Mouse (Mus musculus) adrenal gland, postnatal 10 days (tissue): ENCODE results near the gene Gmpr. TPM values are rescaled to one million over a fixed set of nuclear protein-coding genes. Genes with fewer than 3 reads are reported as not detected.

Experiments used
- DNase-seq: peaks from one replicate; pipeline ENCODE4 v3.0.0; 2021; ENCODE audit warnings: mixed read lengths
- total RNA-seq, 2 experiments: library from RNA; stranded (reverse); gene quantifications; 2 replicates each; pipeline ENCODE4 v1.2.3; 2021

The Gmpr gene
- total RNA-seq, 2 experiments from 2014 or later, result 118 to 230 TPM

DNA sequence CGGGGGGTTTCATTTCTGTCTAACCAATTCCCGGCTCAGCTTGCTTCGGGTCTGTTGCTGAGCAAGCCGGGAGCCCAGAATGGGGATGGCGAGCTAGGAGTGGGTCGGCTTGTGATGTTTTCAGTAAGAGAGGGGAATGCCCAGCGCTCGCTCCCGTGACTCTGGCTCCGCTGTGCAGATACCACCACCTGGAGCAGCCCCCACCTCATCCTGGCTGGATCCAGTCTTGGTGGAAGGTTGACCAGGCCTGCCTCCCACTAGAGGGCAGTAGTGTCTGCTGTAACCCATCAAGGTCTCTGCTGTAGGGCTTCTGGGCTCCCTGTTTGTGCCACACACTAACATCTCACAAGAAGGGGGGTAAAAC lies 31.9 kb downstream of the Gmpr start:
- peak; percentile 84 for DNase-seq

- DNase-seq, result no peak
Observed at GRCm38 (mm10) chr13:45545974-45546373, 38.7 kb downstream of the Gmpr start.

GRCm38 (mm10) chr13:45546946-45547345 lies 39.7 kb downstream of the Gmpr start:
- DNase-seq, result no peak

DNA sequence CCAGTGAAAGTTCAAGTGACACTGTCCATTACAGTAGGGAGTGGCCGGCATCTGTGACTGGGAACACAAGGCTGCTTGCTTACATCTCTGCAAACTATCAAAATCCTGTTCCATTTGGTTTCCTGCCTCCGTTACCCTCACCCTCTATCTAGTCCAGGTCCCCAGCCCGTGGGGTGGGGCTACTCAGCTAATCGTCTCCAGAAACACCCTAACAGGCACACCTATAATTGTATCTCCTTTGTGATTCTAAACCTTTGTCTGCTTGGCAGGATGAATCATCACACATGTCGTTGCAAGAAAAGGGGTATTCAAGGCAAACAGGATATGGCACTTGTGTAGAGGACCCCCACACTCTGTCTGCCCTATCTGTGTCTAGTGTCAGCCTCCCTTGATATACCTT lies 40.3 kb downstream of the Gmpr start:
- DNase-seq, result no peak

DNA sequence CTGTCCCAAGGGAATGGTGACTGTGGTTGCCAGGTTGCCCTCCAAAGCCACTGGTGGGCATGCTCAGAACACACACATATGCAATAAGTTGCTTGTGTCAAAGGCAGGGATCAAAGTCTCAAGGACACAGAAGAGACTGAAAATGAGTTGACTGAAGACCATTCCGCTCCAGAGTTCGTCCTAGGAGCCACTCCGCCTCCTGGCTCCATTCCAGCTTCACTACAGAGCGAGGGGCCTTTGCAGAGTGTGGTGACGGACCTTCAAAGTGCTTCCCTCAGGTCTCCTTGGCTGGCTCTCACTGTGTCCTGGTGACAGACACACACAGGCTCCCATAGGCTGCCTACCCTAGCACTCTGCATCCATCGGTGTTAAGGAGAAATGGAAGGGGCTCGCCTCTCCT lies 46.4 kb downstream of the Gmpr start:
- DNase-seq, result peak; percentile 44

- no peak for DNase-seq
Observed at GRCm38 (mm10) chr13:45558367-45558766, 51.1 kb downstream of the Gmpr start.

- DNase-seq, result no peak
Observed at GRCm38 (mm10) chr13:45559258-45559657, 52.0 kb downstream of the Gmpr start.

- DNase-seq, result no peak
Observed at GRCm38 (mm10) chr13:45560543-45560942, 53.3 kb downstream of the Gmpr start.

DNA sequence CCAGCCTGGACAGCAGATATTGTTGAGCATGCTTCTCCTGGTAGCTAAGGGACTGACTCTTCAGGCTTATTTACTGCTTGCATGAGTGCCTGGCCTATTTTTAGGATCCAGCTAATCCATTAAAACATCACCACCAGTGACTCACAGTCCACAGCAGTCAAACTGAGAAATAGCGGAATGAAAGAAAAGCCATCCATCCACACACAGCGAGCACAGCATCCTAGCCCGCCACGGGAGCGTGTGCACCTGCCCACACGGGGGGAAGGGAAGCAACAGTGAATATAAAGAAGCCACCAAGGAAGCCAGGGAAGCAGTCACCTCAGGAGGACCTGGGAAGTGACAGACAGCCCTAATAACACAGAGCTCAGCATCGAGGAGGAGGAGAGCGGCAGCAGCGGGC lies 54.8 kb downstream of the Gmpr start:
- DNase-seq, result no peak

- DNase-seq, result no peak
Observed at GRCm38 (mm10) chr13:45564946-45565345, 57.7 kb downstream of the Gmpr start.

GRCm38 (mm10) chr13:45569932-45570331 lies 62.7 kb downstream of the Gmpr start:
- no peak for DNase-seq

GRCm38 (mm10) chr13:45571795-45572262 lies 64.6 kb downstream of the Gmpr start:
- DNase-seq, result peak; percentile 88

DNA sequence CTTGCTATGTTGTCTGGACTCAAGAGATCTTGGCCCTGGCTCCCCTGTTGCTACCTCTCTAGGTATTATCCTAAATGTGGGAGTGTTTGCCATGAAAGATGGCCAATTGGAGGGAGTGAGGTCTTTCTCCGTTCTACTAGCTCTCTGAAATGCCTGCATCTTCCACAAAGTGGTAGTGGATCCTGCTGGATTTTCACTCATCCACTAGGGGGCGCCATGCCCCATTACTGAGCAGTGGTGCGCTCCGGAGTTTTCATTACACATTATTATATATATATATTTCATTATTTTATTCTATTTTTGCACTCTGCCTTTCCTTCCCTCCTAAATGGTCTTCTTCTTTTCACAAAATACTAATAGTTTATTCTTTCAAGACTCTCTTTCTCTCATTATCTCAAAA lies 65.5 kb downstream of the Gmpr start:
- peak; percentile 83 for DNase-seq

GRCm38 (mm10) chr13:45576185-45576584 lies 68.9 kb downstream of the Gmpr start:
- DNase-seq, result peak; percentile 75

DNA sequence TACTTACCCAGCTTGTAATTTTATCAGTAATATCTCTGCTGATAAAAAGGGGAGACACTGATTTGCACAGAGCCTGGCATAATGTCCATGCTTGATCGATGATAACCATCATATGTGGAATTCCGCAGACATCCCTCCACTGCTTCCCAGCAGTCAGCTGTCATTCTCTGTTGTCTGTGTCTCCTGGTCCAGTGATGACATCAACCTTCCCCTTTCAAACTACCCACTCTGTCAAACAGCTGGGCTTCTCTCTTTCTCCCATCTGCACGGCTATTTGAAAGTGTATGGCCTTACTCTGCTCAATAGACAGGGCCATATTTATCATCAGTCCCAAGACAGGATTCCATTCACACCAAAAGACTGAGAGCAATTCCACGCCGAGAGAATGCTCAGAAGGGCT lies 70.1 kb downstream of the Gmpr start:
- no peak for DNase-seq

- peak; percentile 56 for DNase-seq
Observed at GRCm38 (mm10) chr13:45577784-45578183, 70.5 kb downstream of the Gmpr start.

- no peak for DNase-seq
Observed at GRCm38 (mm10) chr13:45579751-45580150, 72.5 kb downstream of the Gmpr start.

- no peak for DNase-seq
Observed at GRCm38 (mm10) chr13:45582294-45582693, 75.0 kb downstream of the Gmpr start.

DNA sequence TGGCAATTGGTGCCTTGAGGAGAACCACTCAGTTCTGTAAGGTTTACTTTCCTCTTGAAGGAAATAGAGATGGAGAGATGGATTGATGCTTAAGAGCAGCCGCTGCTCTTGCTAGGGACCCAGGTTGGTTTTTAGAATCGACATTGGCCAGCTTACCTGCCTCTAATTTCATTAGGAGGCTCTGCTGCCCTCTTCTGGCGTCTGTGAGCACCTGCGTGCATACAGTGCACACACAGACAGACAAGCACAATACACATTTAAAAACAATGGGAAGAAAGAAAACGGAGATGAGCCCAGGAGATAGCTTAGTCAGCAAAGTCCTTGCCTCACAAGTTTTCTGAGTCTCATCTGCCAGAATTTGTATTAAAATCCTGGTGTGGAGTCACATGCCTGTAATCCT lies 75.8 kb downstream of the Gmpr start:
- no peak for DNase-seq

DNA sequence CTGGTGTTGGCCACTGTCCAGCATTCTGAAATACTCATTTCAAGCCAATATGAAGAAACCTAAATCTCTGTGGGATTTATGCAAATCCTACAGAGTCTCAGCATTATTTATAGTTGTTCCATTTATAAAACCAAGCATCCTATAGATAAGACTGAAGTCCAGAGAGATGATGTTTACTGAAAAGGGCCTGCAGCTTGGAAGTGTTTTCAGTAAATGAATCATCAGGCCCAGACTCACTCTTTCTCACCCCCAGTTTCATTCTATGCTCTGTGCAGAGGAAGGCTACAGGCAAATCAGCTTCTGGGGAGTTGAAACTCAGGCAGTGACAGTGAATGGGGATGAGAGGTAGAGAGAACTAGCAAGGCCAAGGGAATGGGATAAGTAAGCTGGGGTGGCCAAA lies 83.7 kb downstream of the Gmpr start:
- no peak for DNase-seq

DNA sequence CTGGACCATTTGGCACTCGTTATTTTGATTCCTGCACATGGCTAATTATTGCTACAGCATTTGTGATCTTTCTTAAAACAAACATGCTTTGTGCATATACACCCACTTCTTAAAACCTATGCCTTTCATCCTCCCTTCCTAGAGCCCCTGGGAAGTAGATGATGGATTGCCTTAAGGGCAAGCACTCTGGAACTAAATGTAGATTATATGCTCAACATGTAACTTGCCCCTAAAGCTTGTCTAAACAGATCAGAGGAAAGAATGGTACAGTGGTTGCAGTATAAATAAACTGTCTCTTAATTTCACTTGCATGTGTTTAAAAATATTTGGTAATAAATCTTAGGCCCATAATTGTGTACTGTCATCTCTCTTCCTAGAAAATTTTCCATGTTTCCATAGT lies 86.7 kb downstream of the Gmpr start:
- DNase-seq, result no peak

DNA sequence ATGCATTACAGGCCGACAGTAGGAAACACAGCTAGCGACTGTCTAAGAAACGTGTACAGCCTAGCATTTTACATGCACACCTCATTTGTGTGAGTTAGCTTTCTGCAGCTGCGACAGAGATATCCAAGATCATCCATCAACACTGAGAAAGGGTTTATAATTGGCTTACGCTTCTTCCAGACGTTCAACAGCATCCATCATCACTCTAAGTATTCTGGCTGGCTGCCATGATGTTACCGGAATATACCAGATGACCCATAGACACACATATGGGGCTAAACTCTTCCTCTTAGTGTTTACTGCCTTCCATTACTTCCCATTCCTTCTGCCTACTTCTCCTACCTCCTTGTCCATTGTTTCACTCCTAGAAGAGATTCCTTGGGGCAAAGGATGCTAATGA lies 88.2 kb downstream of the Gmpr start:
- DNase-seq, result no peak

GRCm38 (mm10) chr13:45599831-45600230 lies 92.6 kb downstream of the Gmpr start:
- DNase-seq, result no peak

DNA sequence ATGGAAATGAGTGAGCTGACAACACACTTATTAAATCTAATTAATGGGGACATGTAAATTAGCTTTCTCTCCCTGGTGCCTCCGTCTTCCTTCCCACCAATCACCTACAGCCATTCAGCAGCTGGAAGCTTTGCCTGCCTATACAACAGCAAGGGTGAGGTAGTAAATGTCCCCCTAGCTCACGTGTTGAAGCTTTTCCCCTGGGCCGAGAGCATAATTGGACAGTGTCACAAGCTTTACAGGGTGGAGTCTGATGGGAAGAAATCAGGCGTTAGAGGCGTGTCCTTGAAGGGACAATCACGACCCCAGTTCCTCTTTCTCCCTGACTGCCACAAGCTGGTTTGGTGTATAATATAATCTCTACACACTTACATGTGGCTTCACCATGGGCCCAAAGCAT lies 93.2 kb downstream of the Gmpr start:
- no peak for DNase-seq
